Mouse (Mus musculus) c-Kit-positive CD71-positive TER-119-negative erythroid progenitor cells, embryonic 14.5 days (primary cell): ENCODE measurements around the gene Lsm14a.

Experiments
- DNase-seq: peaks from one replicate; pipeline ENCODE4 v3.0.0-alpha.2; 2013; ENCODE audit warnings: low read depth

The Lsm14a gene

GRCm38 (mm10) chr7:34393215-34393614 is at the start of gene Lsm14a:
Gene Lsm14a, minus strand, starts transcription at chr7:34393315.
- DNase-seq, result no peak

- no peak for DNase-seq
These were observed 45.8 kb upstream of the Lsm14a start for GRCm38 (mm10) chr7:34438903-34439302.

GRCm38 (mm10) chr7:34433597-34433996 is 40.5 kb upstream of the Lsm14a start:
- no peak for DNase-seq

- DNase-seq, result no peak
These were observed 28.1 kb upstream of the Lsm14a start for GRCm38 (mm10) chr7:34421201-34421600.

GRCm38 (mm10) chr7:34407492-34407891 is 14.4 kb upstream of the Lsm14a start:
- no peak for DNase-seq

- DNase-seq, result no peak
These were observed 10.8 kb upstream of the Lsm14a start for GRCm38 (mm10) chr7:34403876-34404275.

GRCm38 (mm10) chr7:34400070-34400469 is 7.0 kb upstream of the Lsm14a start:
- no peak for DNase-seq

GRCm38 (mm10) chr7:34398831-34399230 is 5.7 kb upstream of the Lsm14a start:
- no peak for DNase-seq

- DNase-seq, result no peak
These were observed 3.7 kb upstream of the Lsm14a start for GRCm38 (mm10) chr7:34396791-34397190.

GRCm38 (mm10) chr7:34395761-34396160 is 2.6 kb upstream of the Lsm14a start:
- DNase-seq, result no peak

GRCm38 (mm10) chr7:34394636-34395035 is 1.5 kb upstream of the Lsm14a start:
- DNase-seq, result no peak

- DNase-seq, result no peak
These were observed 976 bp upstream of the Lsm14a start for GRCm38 (mm10) chr7:34394091-34394490.

GRCm38 (mm10) chr7:34392335-34392734 is 780 bp downstream of the Lsm14a start:
- DNase-seq, result no peak

- no peak for DNase-seq
These were observed 1.4 kb downstream of the Lsm14a start for GRCm38 (mm10) chr7:34391711-34392110.

GRCm38 (mm10) chr7:34390834-34391155 is 2.3 kb downstream of the Lsm14a start:
- no peak for DNase-seq

GRCm38 (mm10) chr7:34390111-34390833 is 2.8 kb downstream of the Lsm14a start:
- no peak for DNase-seq

GRCm38 (mm10) chr7:34389277-34390085 is 3.6 kb downstream of the Lsm14a start:
- peak; percentile 76 for DNase-seq

GRCm38 (mm10) chr7:34388445-34389276 is 4.5 kb downstream of the Lsm14a start:
- no peak for DNase-seq

- no peak for DNase-seq
These were observed 5.2 kb downstream of the Lsm14a start for GRCm38 (mm10) chr7:34387784-34388444.

GRCm38 (mm10) chr7:34382803-34383202 is 10.3 kb downstream of the Lsm14a start:
- no peak for DNase-seq

- no peak for DNase-seq
These were observed 11.4 kb downstream of the Lsm14a start for GRCm38 (mm10) chr7:34381733-34382132.

GRCm38 (mm10) chr7:34380311-34380710 is 12.8 kb downstream of the Lsm14a start:
- DNase-seq, result no peak
